Mouse (Mus musculus) midbrain, embryonic 10.5 days (tissue): ENCODE results near the gene Ankrd1. TPM values are rescaled to one million over a fixed set of nuclear protein-coding genes. Genes with fewer than 3 reads are reported as not detected.

ENCODE experiments used
- DNase-seq: peaks from one replicate; pipeline ENCODE4 v3.0.0-alpha.2; 2017; ENCODE audit warnings: low spot score
- H3K27ac ChIP-seq: fragments of 300-500 bp; sonication (generic); replicated peaks from 2 replicates; pipeline ENCODE4 v1.5.1; 2016; ENCODE audit warnings: mild to moderate bottlenecking
- H3K27me3 ChIP-seq: fragments of 300-500 bp; sonication (generic); 2 replicates; pipeline ENCODE4 v1.6.1; 2016; ENCODE audit warnings: low read depth, mild to moderate bottlenecking; ENCODE audit not compliant: poor library complexity, severe bottlenecking
- H3K36me3 ChIP-seq: fragments of 300-500 bp; sonication (generic); 2 replicates; pipeline ENCODE4 v1.6.1; 2016; ENCODE audit warnings: mild to moderate bottlenecking, moderate library complexity
- H3K4me1 ChIP-seq: fragments of 300-500 bp; sonication (generic); 2 replicates; pipeline ENCODE4 v1.6.1; 2016
- H3K4me3 ChIP-seq: fragments of 300-500 bp; sonication (generic); 2 replicates; pipeline ENCODE4 v1.5.1; 2016; ENCODE audit warnings: mild to moderate bottlenecking, moderate library complexity
- H3K9me3 ChIP-seq: fragments of 300-500 bp; sonication (generic); replicated peaks from 2 replicates; pipeline ENCODE4 v1.6.1; 2016; ENCODE audit warnings: mild to moderate bottlenecking
- WGBS: fragments of 180-500 bp; shearing (Covaris S2); methylation state at CpG from one replicate; pipeline ENCODE4 v1.1.7; 2016; 5-methylcytosine and 5-hydroxymethylcytosine counted together
- polyA plus RNA-seq: library from polyadenylated mRNA; unstranded; fragments of >200 nt; fragmentation: Nextera tagmentation; extraction: Ambion mirVana; gene quantifications from 2 replicates; pipeline ENCODE4 v1.2.1, GENCODE M21; 2016

The Ankrd1 gene
- polyA plus RNA-seq = 0.07 TPM in 1 of 2 replicates, not detected in the other

- no peak for DNase-seq
- H3K27ac ChIP-seq = no peak within 1 kb of the TSS
- WGBS = 88% methylated on average over 14 of the region's 14 CpGs
Measured at GRCm38 (mm10) chr19:36119783-36120471, at the start of gene Ankrd1. Gene Ankrd1, minus strand, starts transcription at chr19:36120099.

GRCm38 (mm10) chr19:36169101-36169500, 49.2 kb upstream of the Ankrd1 start:
- H3K4me1 ChIP-seq = no peaks in the 10 kb centered on the region
- 89% methylated on average over 2 of the region's 2 CpGs for WGBS
- H3K36me3 ChIP-seq = no peaks in the 10 kb centered on the region
- H3K27ac ChIP-seq = no peak overlapping the region
- no peaks in the 10 kb centered on the region for H3K9me3 ChIP-seq
- no peaks in the 10 kb centered on the region for H3K27me3 ChIP-seq
- DNase-seq = no peak
- H3K4me3 ChIP-seq = no peak overlapping the region

More at GRCm38 (mm10) chr19:36119783-36120471, at the start of gene Ankrd1:
- Histone ChIP-seq H3K36me3 (no peaks in the 10 kb centered on the region), H3K27me3 (no peaks in the 10 kb centered on the region), H3K9me3 (no peaks in the 10 kb centered on the region; the same call in 1 of the 2 replicates), H3K4me1 (no peaks in the 10 kb centered on the region), H3K4me3 (no peak within 1 kb of the TSS)

- Histone ChIP-seq H3K27ac (no peak overlapping the region), H3K9me3 (no peaks in the 10 kb centered on the region), H3K36me3 (no peaks in the 10 kb centered on the region), H3K27me3 (no peaks in the 10 kb centered on the region), H3K4me3 (no peak overlapping the region), H3K4me1 (no peaks in the 10 kb centered on the region)
- WGBS = 79% methylated on average over 4 of the region's 4 CpGs
- no peak for DNase-seq
Measured at GRCm38 (mm10) chr19:36168121-36168520, 48.2 kb upstream of the Ankrd1 start.

- 94% methylated on average over 6 of the region's 6 CpGs for WGBS
Measured at GRCm38 (mm10) chr19:36167291-36167896, 47.5 kb upstream of the Ankrd1 start.

GRCm38 (mm10) chr19:36166401-36167160, 46.7 kb upstream of the Ankrd1 start:
- Histone ChIP-seq H3K4me3 (no peak overlapping the region), H3K27ac (no peak overlapping the region), H3K4me1 (no peaks in the 10 kb centered on the region), H3K27me3 (no peaks in the 10 kb centered on the region), H3K36me3 (no peaks in the 10 kb centered on the region), H3K9me3 (no peaks in the 10 kb centered on the region)
- DNase-seq = no peak
- 89% methylated on average over 6 of the region's 6 CpGs for WGBS

More at GRCm38 (mm10) chr19:36167291-36167896, 47.5 kb upstream of the Ankrd1 start:
- H3K36me3 ChIP-seq = no peaks in the 10 kb centered on the region
- no peaks in the 10 kb centered on the region for H3K9me3 ChIP-seq
- no peaks in the 10 kb centered on the region for H3K27me3 ChIP-seq
- no peak overlapping the region for H3K4me3 ChIP-seq
- no peak overlapping the region for H3K27ac ChIP-seq
- no peak for DNase-seq
- no peaks in the 10 kb centered on the region for H3K4me1 ChIP-seq

DNA sequence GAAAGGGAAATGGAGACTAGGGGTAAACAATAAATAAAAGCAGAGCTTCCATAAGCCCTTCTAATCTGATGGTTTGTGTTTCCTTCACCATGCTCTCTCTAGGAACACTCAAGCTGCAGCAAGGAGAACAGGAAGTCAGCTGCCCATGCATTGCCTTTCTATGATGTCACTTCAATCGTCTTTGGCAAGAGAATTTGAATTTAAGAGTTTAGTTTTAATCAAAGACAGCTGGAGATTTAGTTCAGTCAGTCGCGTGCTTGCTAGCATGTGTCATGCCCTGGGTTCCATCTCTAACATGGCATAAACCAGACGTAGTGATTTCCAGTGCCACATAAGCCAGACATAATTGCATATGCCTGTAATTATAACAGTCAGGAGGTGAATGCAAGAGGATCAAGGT, 45.5 kb upstream of the Ankrd1 start:
- no peaks in the 10 kb centered on the region for H3K36me3 ChIP-seq
- no peak for DNase-seq
- WGBS = 85% methylated on average over 4 of the region's 4 CpGs
- no peaks in the 10 kb centered on the region for H3K27me3 ChIP-seq
- no peak overlapping the region for H3K4me3 ChIP-seq
- H3K4me1 ChIP-seq = no peaks in the 10 kb centered on the region
- H3K9me3 ChIP-seq = no peaks in the 10 kb centered on the region
- no peak overlapping the region for H3K27ac ChIP-seq

- no peak for DNase-seq
- Histone ChIP-seq H3K9me3 (0 out of 2 replicates have a peak, but pooled peaks cover 3% of the 10 kb centered on the region), H3K4me1 (no peaks in the 10 kb centered on the region), H3K27ac (no peak overlapping the region), H3K27me3 (no peaks in the 10 kb centered on the region), H3K4me3 (no peak overlapping the region), H3K36me3 (no peaks in the 10 kb centered on the region)
- WGBS = 74% methylated on average over 4 of the region's 4 CpGs
Measured at GRCm38 (mm10) chr19:36150241-36151007, 30.5 kb upstream of the Ankrd1 start.

- no peaks in the 10 kb centered on the region for H3K4me1 ChIP-seq
- DNase-seq = no peak
- no peak overlapping the region for H3K27ac ChIP-seq
- WGBS = 79% methylated on average over 6 of the region's 6 CpGs
- H3K27me3 ChIP-seq = no peaks in the 10 kb centered on the region
- H3K4me3 ChIP-seq = no peak overlapping the region
- H3K9me3 ChIP-seq = peaks cover 9% of the 10 kb centered on the region
- no peaks in the 10 kb centered on the region for H3K36me3 ChIP-seq
Measured at GRCm38 (mm10) chr19:36148578-36148977, 28.7 kb upstream of the Ankrd1 start.

DNA sequence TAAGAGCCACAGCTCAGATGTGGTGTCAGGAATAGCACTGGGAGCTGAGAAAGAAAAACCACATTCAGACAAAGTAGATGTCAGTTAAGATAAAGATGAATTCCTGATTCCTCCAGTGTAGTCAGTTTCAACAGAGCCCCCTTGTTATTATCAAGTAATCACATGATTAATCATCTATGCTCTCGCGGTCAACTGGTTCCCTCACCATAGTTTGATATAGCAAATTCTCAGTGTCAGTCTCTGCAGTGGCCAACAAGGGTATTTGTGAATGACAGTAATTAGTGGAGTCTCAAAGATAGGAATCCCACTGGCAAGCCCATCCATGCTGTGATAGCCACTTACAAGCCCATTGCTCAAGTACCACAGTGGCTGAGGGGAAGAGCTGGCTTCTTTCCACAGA, 23.7 kb upstream of the Ankrd1 start:
- DNase-seq = no peak
- H3K27me3 ChIP-seq = no peaks in the 10 kb centered on the region
- H3K36me3 ChIP-seq = no peaks in the 10 kb centered on the region
- peaks cover 9% of the 10 kb centered on the region for H3K9me3 ChIP-seq
- WGBS = 100% methylated on average over 2 of the region's 2 CpGs
- no peaks in the 10 kb centered on the region for H3K4me1 ChIP-seq
- no peak overlapping the region for H3K4me3 ChIP-seq
- no peak overlapping the region for H3K27ac ChIP-seq

DNA sequence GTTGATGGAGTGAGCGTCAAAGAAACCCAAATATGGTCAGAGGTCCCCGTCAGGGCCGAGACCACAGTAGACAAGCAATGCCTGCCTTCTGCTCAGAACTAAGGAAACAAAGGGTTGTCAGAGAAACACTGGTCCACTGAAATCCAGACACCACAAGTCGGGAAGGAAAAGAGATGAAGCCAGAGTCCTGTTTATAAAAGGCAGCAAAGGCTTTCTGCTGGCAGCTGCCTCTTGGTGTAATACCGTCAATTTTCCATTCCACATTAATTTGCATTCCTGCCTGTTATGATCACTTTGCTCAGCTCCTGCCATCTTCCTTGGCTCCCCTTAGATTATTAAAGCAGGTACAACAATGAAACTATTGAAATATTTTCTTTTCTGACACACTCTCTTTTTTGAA, 13.8 kb upstream of the Ankrd1 start:
- no peaks in the 10 kb centered on the region for H3K4me1 ChIP-seq
- H3K27me3 ChIP-seq = no peaks in the 10 kb centered on the region
- H3K9me3 ChIP-seq = no peaks in the 10 kb centered on the region
- no peaks in the 10 kb centered on the region for H3K36me3 ChIP-seq
- no peak overlapping the region for H3K27ac ChIP-seq
- WGBS = 80% methylated on average over 5 of the region's 5 CpGs
- no peak overlapping the region for H3K4me3 ChIP-seq
- no peak for DNase-seq

DNA sequence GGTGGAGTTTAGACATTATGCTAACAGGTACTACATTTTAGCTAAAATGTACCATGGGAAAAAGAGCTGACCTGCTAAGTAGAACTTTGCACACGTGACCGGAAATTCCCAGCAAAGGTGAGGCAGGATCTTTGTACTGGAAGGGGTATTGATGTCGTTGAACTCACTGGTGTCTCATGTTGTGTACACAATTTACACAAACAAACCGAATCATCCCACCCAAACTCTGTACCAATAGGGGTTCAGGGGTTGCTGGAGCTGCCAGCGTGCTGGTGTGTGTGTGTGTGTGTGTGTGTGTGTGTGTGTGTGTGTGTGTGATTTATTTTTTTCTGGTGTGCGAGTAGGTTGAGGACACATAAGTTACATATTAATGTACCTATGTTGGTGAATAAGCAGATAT, 13.2 kb upstream of the Ankrd1 start:
- no peaks in the 10 kb centered on the region for H3K4me1 ChIP-seq
- WGBS = 92% methylated on average over 6 of the region's 6 CpGs
- H3K4me3 ChIP-seq = no peak overlapping the region
- H3K27ac ChIP-seq = no peak overlapping the region
- H3K27me3 ChIP-seq = no peaks in the 10 kb centered on the region
- no peak for DNase-seq
- H3K36me3 ChIP-seq = no peaks in the 10 kb centered on the region
- no peaks in the 10 kb centered on the region for H3K9me3 ChIP-seq

DNA sequence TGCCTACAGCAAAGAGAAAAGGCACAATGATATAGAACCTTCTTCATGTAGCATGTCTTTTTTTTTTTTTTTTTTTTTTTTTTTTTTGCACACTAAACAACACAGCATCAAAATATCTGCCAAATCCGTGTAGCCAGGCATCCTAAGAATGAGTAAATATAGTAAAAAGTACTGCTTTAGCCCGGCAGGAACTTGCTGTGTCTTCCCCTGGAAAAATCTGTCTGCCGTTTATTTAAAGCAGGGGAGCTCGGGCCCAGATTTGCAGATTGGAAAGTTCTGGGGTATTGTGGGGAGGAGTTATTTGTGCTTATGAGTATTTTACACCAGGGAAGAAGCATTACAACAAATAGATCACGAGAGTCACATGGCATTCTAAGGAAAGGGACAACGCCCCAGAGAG, 12.1 kb upstream of the Ankrd1 start:
- Histone ChIP-seq H3K4me1 (no peaks in the 10 kb centered on the region), H3K4me3 (no peak overlapping the region), H3K9me3 (no peaks in the 10 kb centered on the region), H3K27ac (no peak overlapping the region), H3K27me3 (no peaks in the 10 kb centered on the region), H3K36me3 (no peaks in the 10 kb centered on the region)
- no peak for DNase-seq
- 77% methylated on average over 6 of the region's 6 CpGs for WGBS
